Mouse (Mus musculus) cerebellum, adult 2 months (tissue): Measurements from ENCODE around the gene Pitpnm2.

Experiments
- CTCF ChIP-seq: fragments of 200-500 bp; IDR thresholded peaks from 2 replicates; pipeline ENCODE4 v1.5.1; 2011; ENCODE audit warnings: low read depth, mild to moderate bottlenecking, control low read depth, low read length, moderate library complexity, borderline replicate concordance; ENCODE audit not compliant: insufficient read depth
- POLR2A ChIP-seq: fragments of 200-500 bp; IDR thresholded peaks from 2 replicates; pipeline ENCODE4 v1.6.1; 2011; ENCODE audit warnings: low read length, control low read depth, borderline replicate concordance; ENCODE audit not compliant: insufficient read depth

DNA sequence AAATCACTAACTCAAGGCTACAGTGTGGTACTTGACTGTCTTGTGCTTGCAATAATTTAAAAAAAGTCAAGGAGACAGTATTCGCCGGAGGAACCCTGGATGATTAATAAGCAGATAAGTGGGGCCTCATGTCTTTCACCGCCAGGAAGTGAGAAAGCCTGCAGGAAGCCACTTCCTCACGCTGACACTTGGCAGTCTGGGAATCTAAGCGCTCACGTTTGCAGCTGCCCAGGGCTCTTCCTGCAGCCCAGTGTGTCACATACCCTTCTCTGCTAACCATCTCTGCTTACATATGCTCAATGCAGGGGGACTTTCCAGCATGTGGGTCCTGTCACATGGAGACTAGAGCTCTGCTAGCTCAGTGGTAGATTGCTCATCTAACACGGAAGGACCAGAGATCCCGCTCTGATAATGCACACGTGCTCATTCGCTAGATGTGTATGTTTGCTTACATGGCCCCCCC is 174.7 kb downstream of the Pitpnm2 start:
- no peak for TF ChIP-seq CTCF
- TF ChIP-seq POLR2A = no peak
